Mouse (Mus musculus): ENCODE data around the gene Slc16a11. TPM values are rescaled to one million over a fixed set of nuclear protein-coding genes. Genes with fewer than 3 reads are reported as not detected.
"Not testable (repeated sequence)": the region's sequence is repeated elsewhere in the genome, so short reads cannot be mapped to it uniquely, and the experiment has no call there.

The Slc16a11 gene
- 0.91 and 1.0 TPM in 2 replicates for polyA plus RNA-seq (2014; fragmentation: Nextera tagmentation; extraction: Ambion mirVana)

DNA sequence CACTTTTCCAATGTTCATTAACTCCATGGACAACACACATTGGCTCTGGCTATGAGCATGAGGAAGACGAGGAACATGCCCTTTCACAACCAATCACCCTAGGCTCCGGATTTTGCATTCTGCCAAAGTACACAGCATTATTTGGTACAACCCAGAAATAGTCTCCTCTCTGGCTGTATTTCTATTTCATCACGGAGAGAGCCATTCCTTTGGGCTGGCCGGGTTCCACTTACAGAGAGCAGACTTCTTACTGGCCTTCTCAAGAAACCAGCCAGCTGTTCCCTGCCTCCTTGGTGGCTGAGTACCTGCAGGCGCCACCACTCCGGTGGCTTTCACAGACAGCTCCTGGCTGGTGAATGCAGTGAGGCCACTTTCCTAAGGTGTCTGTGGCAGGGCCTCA lies at the start of gene Slc16a11:
TSS of gene Slc16a11 (plus strand) at position 330 of the 400 bp plus-strand sequence.
- Histone ChIP-seq H3K4me3 (ENCODE audit: low read depth, low read length) (no peak within 1 kb of the TSS), H3K9me3 (ENCODE audit: control insufficient read depth, low read length) (no peaks in the 10 kb centered on the region), H3K36me3 (ENCODE audit: control insufficient read depth, insufficient read depth, low read length) (no peaks in the 10 kb centered on the region), H3K27me3 (ENCODE audit: control insufficient read depth, insufficient read depth, low read length) (peaks cover 32% of the 10 kb centered on the region), H3K4me1 (replicated peaks; ENCODE audit: control insufficient read depth, insufficient read depth, low read length) (peaks cover 8% of the 10 kb centered on the region; the same call in 1 of the 2 replicates), H3K27ac (ENCODE audit: low read depth, low read length) (no peak within 1 kb of the TSS), H3K4me2 (ENCODE audit: low read depth, low read length, severe bottlenecking) (no peak within 1 kb of the TSS), H3K9ac (ENCODE audit: low read length) (no peak within 1 kb of the TSS)
- DNase-seq (ENCODE audit: low spot score) (no peak), ATAC-seq (replicated peaks; ENCODE audit: low FRiP score) (no peak)
- WGBS: 72% methylated on average over 6 of the region's 6 CpGs

DNA sequence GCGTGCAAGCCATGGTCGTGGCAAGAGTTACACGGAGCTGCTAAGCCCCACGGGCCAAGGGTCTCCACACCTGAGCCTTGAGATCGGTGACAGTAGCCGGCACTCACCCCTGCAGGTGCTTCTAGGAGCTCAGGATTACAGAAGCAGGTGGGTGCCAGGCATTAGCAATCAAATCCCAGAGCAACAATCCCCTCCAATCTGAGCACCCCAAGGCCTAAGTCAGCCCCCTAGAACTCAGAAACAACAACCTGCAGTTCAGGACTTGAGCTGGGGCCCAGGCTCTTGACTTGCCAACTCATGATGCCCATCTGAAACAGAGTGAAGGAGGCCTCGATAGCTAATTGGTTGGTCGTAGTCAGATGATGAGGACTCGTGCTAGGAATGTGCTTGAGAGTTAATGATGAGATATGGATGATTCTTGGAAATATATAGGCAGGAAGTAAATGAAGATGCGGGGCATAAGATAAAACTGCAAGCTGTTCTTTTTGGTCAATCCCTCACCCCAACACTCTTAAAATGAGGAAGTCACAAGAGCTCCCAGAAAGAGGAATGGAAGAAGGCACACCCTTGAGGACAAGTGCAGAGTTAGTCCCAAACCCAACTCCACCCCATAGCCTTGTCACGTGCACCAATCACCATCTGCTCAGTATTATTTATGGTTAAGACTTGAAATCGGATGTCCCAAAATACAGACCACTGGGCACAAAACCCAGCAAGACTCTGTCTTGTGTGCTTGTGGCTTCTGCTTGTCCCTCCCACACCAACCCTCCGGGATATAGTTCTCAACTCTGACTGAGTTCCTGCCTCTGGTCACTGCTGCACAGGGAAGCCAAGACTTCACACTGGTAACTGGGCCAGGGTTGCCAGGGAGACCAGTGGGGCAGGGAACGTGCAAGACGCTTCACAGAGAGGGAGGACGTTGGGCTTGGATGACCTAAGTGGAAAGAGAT lies 46.3 kb upstream of the Slc16a11 start:
- Histone ChIP-seq H3K4me1 (replicated peaks; ENCODE audit: control insufficient read depth, insufficient read depth, low read length) (no peaks in the 10 kb centered on the region), H3K9ac (ENCODE audit: low read length) (no peak overlapping the region), H3K9me3 (ENCODE audit: control insufficient read depth, low read length) (no peaks in the 10 kb centered on the region), H3K27me3 (ENCODE audit: control insufficient read depth, insufficient read depth, low read length) (no peaks in the 10 kb centered on the region), H3K27ac (ENCODE audit: low read depth, low read length) (no peak overlapping the region), H3K4me3 (ENCODE audit: low read depth, low read length) (no peak overlapping the region), H3K36me3 (ENCODE audit: control insufficient read depth, insufficient read depth, low read length) (no peaks in the 10 kb centered on the region), H3K4me2 (ENCODE audit: low read depth, low read length, severe bottlenecking) (no peak overlapping the region)
- 71% methylated on average over 16 of the region's 16 CpGs for WGBS
- no peak for DNase-seq (ENCODE audit: low spot score)
- no peak for ATAC-seq (replicated peaks; ENCODE audit: low FRiP score)

DNA sequence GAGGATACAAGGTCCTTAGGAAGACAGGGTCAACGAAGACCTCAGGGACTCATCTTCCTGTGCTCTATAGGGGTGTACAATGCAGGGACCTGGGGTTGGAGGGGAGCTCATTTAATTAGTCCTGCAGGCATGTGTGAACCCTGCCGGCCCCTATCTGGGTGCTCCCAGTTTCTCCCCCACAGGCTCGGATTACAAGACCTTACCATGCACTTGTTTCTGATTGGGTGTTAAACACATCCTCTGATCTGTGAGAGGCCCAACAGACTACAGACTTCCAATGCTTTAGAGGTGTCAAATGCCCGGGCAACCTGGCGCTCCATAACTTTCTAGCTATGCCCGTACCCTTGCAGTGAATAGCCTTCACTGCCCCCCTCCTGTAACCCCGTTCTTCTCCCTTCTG lies 44.4 kb upstream of the Slc16a11 start:
- WGBS: 65% methylated on average over 7 of the region's 7 CpGs
- H3K4me3 ChIP-seq (ENCODE audit: low read depth, low read length): no peak overlapping the region
- no peaks in the 10 kb centered on the region for H3K9me3 ChIP-seq (ENCODE audit: control insufficient read depth, low read length)
- no peak overlapping the region for H3K9ac ChIP-seq (ENCODE audit: low read length)
- DNase-seq (ENCODE audit: low spot score): no peak
- H3K27ac ChIP-seq (ENCODE audit: low read depth, low read length): no peak overlapping the region
- H3K4me2 ChIP-seq (ENCODE audit: low read depth, low read length, severe bottlenecking): no peak overlapping the region
- H3K4me1 ChIP-seq (replicated peaks; ENCODE audit: control insufficient read depth, insufficient read depth, low read length): no peaks in the 10 kb centered on the region
- H3K27me3 ChIP-seq (ENCODE audit: control insufficient read depth, insufficient read depth, low read length): no peaks in the 10 kb centered on the region
- no peak for ATAC-seq (replicated peaks; ENCODE audit: low FRiP score)
- H3K36me3 ChIP-seq (ENCODE audit: control insufficient read depth, insufficient read depth, low read length): no peaks in the 10 kb centered on the region

- not testable (repeated sequence) for H3K27me3 ChIP-seq (ENCODE audit: control insufficient read depth, insufficient read depth, low read length); H3K4me1 ChIP-seq (replicated peaks; ENCODE audit: control insufficient read depth, insufficient read depth, low read length); DNase-seq (ENCODE audit: low spot score); H3K9me3 ChIP-seq (ENCODE audit: control insufficient read depth, low read length); H3K36me3 ChIP-seq (ENCODE audit: control insufficient read depth, insufficient read depth, low read length); H3K4me3 ChIP-seq (ENCODE audit: low read depth, low read length); H3K9ac ChIP-seq (ENCODE audit: low read length); ATAC-seq (replicated peaks; ENCODE audit: low FRiP score); H3K27ac ChIP-seq (ENCODE audit: low read depth, low read length); H3K4me2 ChIP-seq (ENCODE audit: low read depth, low read length, severe bottlenecking)
- WGBS: 93% methylated on average over 7 of the region's 7 CpGs
These were observed 43.1 kb upstream of the Slc16a11 start for GRCm38 (mm10) chr11:70169471-70169870.

GRCm38 (mm10) chr11:70170291-70170690 lies 42.3 kb upstream of the Slc16a11 start:
- H3K9me3 ChIP-seq (ENCODE audit: control insufficient read depth, low read length): no peaks in the 10 kb centered on the region
- no peaks in the 10 kb centered on the region for H3K4me1 ChIP-seq (replicated peaks; ENCODE audit: control insufficient read depth, insufficient read depth, low read length)
- DNase-seq (ENCODE audit: low spot score) (no peak), ATAC-seq (replicated peaks; ENCODE audit: low FRiP score) (no peak)
- H3K27me3 ChIP-seq (ENCODE audit: control insufficient read depth, insufficient read depth, low read length): no peaks in the 10 kb centered on the region
- no peaks in the 10 kb centered on the region for H3K36me3 ChIP-seq (ENCODE audit: control insufficient read depth, insufficient read depth, low read length)
- H3K4me3 ChIP-seq (ENCODE audit: low read depth, low read length): no peak overlapping the region
- no peak overlapping the region for H3K27ac ChIP-seq (ENCODE audit: low read depth, low read length)
- WGBS: 83% methylated on average over 7 of the region's 7 CpGs
- H3K4me2 ChIP-seq (ENCODE audit: low read depth, low read length, severe bottlenecking): no peak overlapping the region
- H3K9ac ChIP-seq (ENCODE audit: low read length): no peak overlapping the region

DNA sequence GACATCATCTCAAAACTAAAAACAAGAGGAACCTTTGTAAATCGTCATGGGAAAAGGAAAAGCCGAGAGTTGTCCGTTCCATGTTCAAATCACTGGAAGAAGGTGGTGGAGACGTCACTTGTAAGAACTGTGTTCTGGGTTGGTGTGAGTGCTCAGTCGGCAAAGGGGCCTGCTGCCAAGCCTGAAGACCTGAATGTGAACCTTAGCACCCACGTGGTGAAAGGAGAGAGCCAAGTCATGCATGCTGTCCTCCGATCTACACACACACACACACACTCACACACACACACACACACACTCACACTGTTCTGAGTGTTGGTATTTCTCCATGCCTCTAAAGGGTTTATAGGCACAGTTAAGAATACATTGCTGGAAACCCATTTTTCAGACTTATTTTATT lies 41.4 kb upstream of the Slc16a11 start:
- Histone ChIP-seq H3K27me3 (ENCODE audit: control insufficient read depth, insufficient read depth, low read length) (no peaks in the 10 kb centered on the region), H3K4me3 (ENCODE audit: low read depth, low read length) (no peak overlapping the region), H3K9ac (ENCODE audit: low read length) (no peak overlapping the region), H3K4me2 (ENCODE audit: low read depth, low read length, severe bottlenecking) (no peak overlapping the region), H3K9me3 (ENCODE audit: control insufficient read depth, low read length) (no peaks in the 10 kb centered on the region), H3K4me1 (replicated peaks; ENCODE audit: control insufficient read depth, insufficient read depth, low read length) (no peaks in the 10 kb centered on the region), H3K36me3 (ENCODE audit: control insufficient read depth, insufficient read depth, low read length) (no peaks in the 10 kb centered on the region), H3K27ac (ENCODE audit: low read depth, low read length) (no peak overlapping the region)
- ATAC-seq (replicated peaks; ENCODE audit: low FRiP score) (no peak), DNase-seq (ENCODE audit: low spot score) (no peak)
- WGBS: 82% methylated on average over 7 of the region's 7 CpGs

DNA sequence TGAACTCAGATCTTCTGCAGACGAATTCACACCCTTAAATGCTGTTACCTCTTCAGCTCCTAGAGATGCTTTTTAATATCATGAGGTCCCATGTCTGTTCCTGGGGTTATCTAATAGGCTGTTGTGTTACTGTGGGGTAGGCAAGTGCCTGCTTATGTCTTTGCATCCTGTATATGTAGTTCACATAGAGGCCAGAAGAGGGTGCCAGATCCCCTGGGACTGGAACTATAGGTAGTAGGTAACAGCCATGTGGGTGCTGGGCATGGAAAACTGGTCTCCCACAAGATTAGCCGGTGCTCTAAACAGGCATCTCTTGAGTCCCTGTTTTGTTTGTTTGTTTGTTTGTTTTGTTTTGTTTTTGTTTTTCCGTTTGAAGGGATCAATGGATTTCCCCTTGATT lies 40.7 kb upstream of the Slc16a11 start:
- no peaks in the 10 kb centered on the region for H3K4me1 ChIP-seq (replicated peaks; ENCODE audit: control insufficient read depth, insufficient read depth, low read length)
- WGBS: 56% methylated on average over 3 of the region's 3 CpGs
- no peak overlapping the region for H3K27ac ChIP-seq (ENCODE audit: low read depth, low read length)
- H3K27me3 ChIP-seq (ENCODE audit: control insufficient read depth, insufficient read depth, low read length): no peaks in the 10 kb centered on the region
- H3K4me2 ChIP-seq (ENCODE audit: low read depth, low read length, severe bottlenecking): no peak overlapping the region
- ATAC-seq (replicated peaks; ENCODE audit: low FRiP score): no peak
- no peaks in the 10 kb centered on the region for H3K36me3 ChIP-seq (ENCODE audit: control insufficient read depth, insufficient read depth, low read length)
- no peak overlapping the region for H3K9ac ChIP-seq (ENCODE audit: low read length)
- no peak for DNase-seq (ENCODE audit: low spot score)
- no peak overlapping the region for H3K4me3 ChIP-seq (ENCODE audit: low read depth, low read length)
- H3K9me3 ChIP-seq (ENCODE audit: control insufficient read depth, low read length): no peaks in the 10 kb centered on the region

DNA sequence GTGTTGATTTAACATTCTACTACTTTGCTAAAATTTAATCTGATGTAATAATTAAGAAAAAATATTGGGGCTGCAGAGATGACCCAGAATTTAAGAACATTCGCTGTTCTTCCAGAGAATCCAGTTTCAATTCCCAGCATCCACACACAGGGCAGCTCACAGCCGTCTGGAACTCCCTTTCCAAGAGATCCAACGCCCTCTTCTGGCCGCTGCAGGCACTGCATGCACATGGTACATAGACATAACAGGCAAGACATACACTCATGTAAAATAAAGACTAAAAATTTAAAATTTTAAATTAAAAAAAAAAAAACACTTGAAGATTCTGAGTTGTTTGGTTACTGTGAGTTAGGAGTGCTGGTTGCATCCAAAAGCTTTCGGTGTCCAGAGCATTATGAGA lies 40.3 kb upstream of the Slc16a11 start:
- Histone ChIP-seq H3K27me3 (ENCODE audit: control insufficient read depth, insufficient read depth, low read length) (no peaks in the 10 kb centered on the region), H3K9me3 (ENCODE audit: control insufficient read depth, low read length) (no peaks in the 10 kb centered on the region), H3K36me3 (ENCODE audit: control insufficient read depth, insufficient read depth, low read length) (no peaks in the 10 kb centered on the region), H3K4me3 (ENCODE audit: low read depth, low read length) (no peak overlapping the region), H3K27ac (ENCODE audit: low read depth, low read length) (no peak overlapping the region), H3K9ac (ENCODE audit: low read length) (no peak overlapping the region), H3K4me2 (ENCODE audit: low read depth, low read length, severe bottlenecking) (no peak overlapping the region), H3K4me1 (replicated peaks; ENCODE audit: control insufficient read depth, insufficient read depth, low read length) (no peaks in the 10 kb centered on the region)
- DNase-seq (ENCODE audit: low spot score) (peak; percentile 56), ATAC-seq (replicated peaks; ENCODE audit: low FRiP score) (no peak)
- WGBS: 55% methylated on average over 5 of the region's 5 CpGs

DNA sequence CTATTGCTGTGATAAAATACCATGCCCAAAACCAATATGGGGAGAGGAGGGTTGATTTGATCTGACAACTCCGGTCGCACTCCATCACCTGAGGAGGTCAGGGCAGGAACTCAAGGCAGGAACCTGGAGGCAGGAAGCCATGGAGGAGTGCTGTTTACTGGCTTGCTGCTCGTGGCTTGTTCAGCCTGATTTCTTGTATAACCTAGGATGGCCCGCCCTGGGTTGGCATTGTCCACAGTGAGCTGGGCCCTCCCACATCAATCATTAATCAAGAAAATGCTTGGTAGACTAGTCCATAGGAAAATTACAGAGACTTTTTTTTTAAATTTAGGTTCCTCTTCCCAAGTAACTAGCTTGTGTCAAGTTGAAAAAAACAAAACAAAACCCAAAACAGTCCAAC lies 38.1 kb upstream of the Slc16a11 start:
- H3K27ac ChIP-seq (ENCODE audit: low read depth, low read length): no peak overlapping the region
- no peaks in the 10 kb centered on the region for H3K9me3 ChIP-seq (ENCODE audit: control insufficient read depth, low read length)
- no peak overlapping the region for H3K4me2 ChIP-seq (ENCODE audit: low read depth, low read length, severe bottlenecking)
- no peak overlapping the region for H3K4me3 ChIP-seq (ENCODE audit: low read depth, low read length)
- no peaks in the 10 kb centered on the region for H3K36me3 ChIP-seq (ENCODE audit: control insufficient read depth, insufficient read depth, low read length)
- ATAC-seq (replicated peaks; ENCODE audit: low FRiP score) (no peak), DNase-seq (ENCODE audit: low spot score) (no peak)
- H3K9ac ChIP-seq (ENCODE audit: low read length): no peak overlapping the region
- H3K27me3 ChIP-seq (ENCODE audit: control insufficient read depth, insufficient read depth, low read length): no peaks in the 10 kb centered on the region
- H3K4me1 ChIP-seq (replicated peaks; ENCODE audit: control insufficient read depth, insufficient read depth, low read length): 0 out of 2 replicates have a peak, but pooled peaks cover 1% of the 10 kb centered on the region
- 85% methylated on average over 4 of the region's 4 CpGs for WGBS
